Mouse (Mus musculus) liver, adult (tissue): Measurements from ENCODE around the gene Cux2.

Experiments
- GATA4 ChIP-seq: IDR thresholded peaks from 2 replicates; pipeline ENCODE4 v1.6.1; 2014; ENCODE audit warnings: mild to moderate bottlenecking, low read length; ENCODE audit not compliant: insufficient replicate concordance

Cux2 gene

DNA sequence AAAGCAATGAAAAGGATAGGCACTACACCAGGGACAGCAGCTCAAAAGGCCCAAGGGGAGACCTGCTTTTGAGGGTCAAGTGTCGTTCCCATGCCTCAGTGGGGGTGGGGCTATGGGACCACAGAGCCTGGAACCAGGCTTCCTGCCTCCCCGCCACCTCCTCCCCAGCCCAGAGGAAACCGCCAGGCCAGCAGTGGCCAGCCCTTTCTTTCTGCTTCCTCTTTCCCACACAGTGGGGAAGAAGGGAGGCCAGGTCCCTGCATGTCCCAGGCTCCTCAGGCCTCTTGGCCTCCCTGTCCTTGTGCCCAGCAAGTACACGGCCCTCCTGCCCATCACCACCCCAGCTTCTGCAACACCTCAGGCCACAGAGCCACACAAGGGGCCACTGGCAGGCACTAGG lies 225.8 kb downstream of the Cux2 start:
- TF ChIP-seq GATA4: no peak

DNA sequence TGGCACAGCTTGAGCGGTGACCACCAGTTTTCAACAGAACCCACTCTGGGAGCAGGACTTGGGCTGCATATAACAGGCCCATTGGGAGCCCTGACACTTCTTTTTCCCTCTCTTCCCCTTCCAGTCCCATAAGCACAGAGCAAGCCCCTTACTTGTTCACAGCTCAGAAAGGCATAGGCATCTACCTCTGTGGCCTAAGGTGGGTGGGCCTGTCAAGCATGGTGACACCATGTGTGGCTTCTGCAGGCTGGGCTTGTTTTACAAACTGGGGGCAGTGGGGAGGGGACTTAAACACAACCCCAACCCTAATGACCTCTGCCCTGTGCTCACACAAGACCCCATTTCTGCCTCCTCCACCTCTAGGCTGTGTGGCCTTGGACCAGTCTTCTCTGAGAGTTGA lies 226.2 kb downstream of the Cux2 start:
- TF ChIP-seq GATA4: no peak

DNA sequence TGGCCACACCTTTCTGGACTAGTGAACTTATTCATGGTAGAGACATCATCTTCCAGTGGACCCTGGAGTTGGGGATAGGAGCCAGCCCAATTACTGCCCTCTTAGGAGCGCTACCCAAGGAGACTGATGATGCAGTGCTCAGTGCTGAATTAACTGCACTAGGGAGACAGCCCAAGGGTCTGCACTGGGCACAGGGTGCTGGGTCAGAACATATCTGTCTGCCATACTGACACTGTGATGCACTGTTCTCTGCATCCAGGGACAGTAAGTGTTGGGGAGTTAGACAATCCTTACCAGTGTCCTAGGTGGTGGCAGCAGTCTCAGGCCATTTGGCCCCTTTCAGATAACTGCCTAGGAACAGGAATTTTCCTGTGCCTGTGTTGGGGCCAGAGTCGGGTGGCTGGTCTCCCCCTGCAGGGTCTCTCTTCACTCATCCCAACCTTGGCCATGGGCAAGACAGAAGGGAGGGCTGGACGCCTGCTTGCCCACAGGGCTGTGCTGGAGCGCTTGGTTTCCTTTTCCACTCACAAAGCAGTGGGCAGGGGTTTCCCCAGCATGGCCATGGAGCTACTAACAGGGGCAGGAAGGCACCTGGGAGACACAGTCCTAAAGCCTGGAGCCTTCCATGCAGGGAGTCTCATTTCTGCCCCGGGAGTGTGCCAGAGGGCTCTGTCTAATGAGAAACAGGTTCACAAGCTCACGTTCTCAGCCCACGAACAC lies 227.0 kb downstream of the Cux2 start:
- TF ChIP-seq GATA4: no peak

DNA sequence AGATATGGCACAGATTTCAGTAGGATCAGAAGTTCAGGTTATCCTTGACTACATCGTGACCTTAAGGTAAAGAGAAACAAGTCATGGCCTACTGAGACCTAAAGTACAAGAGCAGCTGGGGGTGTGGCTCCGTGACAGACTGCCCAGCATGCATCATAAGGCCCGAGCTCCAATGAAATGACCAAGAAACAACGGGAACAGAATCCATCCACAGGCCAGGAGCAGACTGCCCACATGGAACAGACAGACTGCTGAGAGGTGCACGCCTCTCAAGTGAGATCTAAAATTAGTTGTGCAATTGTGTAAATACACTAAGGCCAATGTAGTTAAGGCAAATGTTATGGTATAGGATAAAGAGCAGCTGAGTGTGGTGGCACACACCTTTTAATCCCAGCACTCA lies 228.3 kb downstream of the Cux2 start:
- no peak for TF ChIP-seq GATA4

- no peak for TF ChIP-seq GATA4
Observed at GRCm38 (mm10) chr5:121821116-121821515, 228.8 kb downstream of the Cux2 start.

DNA sequence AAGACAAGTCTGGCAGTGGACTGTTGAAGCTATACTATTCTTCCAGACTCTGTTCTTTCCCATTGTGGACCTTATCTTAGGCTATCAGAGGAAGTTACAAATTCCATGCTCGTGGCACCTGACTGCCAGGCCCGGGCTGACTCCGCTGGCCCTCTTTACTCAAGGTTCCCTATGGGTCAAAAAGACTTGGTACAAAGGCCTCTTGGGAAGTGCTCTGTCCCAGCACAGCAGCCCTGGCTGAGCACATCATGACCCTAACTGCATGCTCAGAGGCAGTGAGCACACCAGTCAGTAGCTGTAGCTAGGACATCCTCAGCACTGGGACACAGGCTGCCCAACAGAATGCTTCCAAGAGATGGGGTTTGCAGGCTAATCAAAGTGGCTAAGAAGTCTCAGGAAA lies 229.2 kb downstream of the Cux2 start:
- no peak; the same call in 1 of the 2 replicates for TF ChIP-seq GATA4

- TF ChIP-seq GATA4: no peak
Observed at GRCm38 (mm10) chr5:121820161-121820560, 229.7 kb downstream of the Cux2 start.

DNA sequence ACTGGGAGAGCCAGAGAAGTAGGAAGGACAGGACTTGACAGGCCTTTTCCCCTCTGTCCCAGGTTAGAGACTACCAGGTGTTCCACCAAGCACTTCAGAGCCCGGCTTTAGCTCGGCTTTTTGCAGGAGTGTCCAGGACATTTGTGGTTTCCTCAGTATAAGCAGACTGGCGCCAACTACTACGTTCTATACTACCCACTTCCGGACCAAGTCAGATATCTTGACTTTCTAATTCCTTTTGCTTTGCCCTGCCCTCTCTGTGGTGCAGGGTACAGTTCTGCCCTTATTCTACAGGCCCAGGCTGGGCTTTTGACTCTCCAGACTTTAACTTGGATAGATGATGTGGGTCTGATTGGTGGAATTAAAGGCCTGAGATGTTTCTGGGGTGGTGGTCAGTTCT lies 230.3 kb downstream of the Cux2 start:
- no peak for TF ChIP-seq GATA4

DNA sequence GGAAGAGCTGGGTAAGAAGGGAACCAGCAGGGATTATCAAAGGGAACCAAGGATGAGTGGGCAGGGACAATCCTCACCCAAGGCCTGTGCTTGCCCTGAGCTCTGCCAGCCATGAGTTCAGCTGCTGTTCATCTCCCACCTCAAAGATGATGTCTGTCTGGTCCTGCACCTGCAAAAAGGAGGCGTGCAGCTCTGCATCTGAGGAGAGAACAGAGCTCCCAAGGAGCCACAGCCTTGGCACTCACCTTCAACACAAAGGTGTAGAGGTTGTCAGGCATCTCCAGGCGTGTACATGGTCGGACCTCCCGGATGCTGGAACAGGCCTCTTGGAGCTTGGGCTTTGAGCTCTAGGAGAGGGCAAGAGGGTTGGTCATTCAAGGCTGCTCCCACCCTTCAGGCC lies 231.0 kb downstream of the Cux2 start:
- no peak for TF ChIP-seq GATA4

- TF ChIP-seq GATA4: no peak
Observed at GRCm38 (mm10) chr5:121818401-121818800, 231.5 kb downstream of the Cux2 start.

DNA sequence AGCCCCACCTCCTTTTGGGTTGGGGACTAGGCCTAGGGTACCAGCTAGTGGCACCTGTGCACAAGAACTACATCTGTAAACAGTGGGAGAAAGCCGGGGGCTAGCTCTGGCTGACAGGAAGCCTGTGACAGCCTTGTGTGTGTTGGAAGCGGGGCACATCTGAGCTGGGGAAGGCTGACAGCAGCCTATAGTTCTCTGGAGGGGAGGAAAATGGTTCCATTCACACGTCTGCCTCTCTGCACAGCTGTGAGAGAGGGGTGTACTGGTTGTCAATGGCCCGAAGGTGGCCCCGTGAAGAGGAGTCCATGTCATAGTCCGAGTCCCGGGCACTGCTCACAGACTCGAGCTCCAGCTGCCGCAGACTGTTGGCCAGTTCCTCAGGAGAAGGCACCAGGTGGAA lies 232.4 kb downstream of the Cux2 start:
- no peak for TF ChIP-seq GATA4

DNA sequence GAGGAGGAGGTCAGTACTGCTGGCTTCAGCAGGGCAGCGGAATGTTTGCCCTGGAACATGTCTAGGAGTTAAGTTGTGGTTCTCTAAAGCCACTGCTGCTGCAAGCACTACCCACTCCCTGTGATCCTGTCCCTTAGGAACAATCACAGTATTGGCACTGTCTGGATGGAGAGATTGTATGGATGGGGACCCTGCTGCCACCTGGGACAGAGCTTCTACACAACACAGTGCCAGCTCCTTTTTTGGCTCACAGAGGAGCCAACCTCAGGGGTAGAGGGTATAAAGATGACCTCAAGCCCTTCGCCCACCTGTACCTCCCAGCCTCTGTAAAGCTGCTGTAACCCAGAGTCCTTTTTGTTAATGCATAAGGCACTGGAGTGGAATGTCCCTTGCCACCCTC lies 233.3 kb downstream of the Cux2 start:
- TF ChIP-seq GATA4: no peak

- TF ChIP-seq GATA4: no peak
Observed at GRCm38 (mm10) chr5:121815867-121816380, 234.0 kb downstream of the Cux2 start.

DNA sequence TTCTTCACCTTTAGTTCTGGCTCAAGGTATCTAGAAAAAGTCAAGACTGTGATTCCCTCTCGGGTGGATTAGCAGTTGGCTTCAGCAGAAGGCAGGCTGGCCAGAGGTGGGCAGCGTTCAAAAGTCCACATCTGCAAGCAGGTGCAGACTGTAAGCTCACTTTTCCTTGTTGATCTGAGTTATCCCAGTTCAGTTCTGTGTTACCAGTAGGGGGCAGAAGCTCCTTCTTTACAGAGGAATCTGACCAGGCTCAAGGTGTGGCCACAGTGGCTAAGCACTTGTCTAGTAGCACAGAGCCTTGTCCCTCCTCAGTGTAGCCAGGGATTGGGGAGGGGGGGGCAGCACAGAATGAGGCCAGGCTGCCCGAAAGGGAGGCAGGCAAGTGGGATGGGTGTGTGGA lies 234.8 kb downstream of the Cux2 start:
- TF ChIP-seq GATA4: no peak

- no peak for TF ChIP-seq GATA4
Observed at GRCm38 (mm10) chr5:121813744-121814143, 236.2 kb downstream of the Cux2 start.

DNA sequence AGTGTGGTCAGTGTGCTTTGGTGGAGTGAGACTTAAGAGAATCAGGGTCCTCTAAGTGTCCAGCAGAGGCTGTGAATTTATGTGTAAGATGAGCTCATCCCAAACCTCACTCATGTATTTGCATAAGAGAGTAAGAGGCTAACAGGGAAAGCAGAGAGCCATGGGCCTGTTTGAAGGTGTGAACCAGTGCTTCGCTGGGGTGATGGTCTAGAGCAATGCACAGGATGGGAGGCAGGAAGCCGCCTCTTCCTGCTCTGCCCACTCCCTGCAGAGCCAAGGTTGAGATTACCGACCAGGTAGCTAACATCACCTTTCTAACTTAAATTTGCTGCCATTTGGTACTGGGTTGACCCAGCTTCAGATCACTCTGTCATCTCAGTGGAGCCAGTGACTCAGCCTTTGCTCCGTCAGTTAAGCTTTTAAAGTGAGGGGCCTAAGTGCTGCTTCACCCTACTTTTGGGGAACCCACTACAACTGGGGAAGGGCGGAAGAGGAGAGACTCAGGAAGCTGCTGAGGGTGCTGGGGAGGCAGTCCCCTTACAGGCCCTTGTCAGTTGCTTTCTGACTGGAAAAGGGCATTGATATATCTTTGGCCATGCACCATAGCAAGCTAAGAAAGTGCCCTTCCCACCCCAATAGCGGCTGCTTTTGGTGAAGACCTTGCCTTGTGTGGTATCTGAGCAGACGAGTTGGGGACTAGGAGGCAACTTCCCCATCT lies 237.2 kb downstream of the Cux2 start:
- no peak for TF ChIP-seq GATA4
